Mouse (Mus musculus) forebrain, embryonic 14.5 days (tissue): Measurements from ENCODE around the gene Prl2c3. TPM values are rescaled to one million over a fixed set of nuclear protein-coding genes. Genes with fewer than 3 reads are reported as not detected.
"Not testable (repeated sequence)": the region's sequence is repeated elsewhere in the genome, so short reads cannot be mapped to it uniquely, and the experiment has no call there.

Experiments
- ATAC-seq: fragments of 200-750 bp; cut with Nextera tagmentation; 2 replicates; pipeline ENCODE4 v1.8.0; 2017; ENCODE audit warnings: mild to moderate bottlenecking, moderate library complexity
- DNase-seq: peaks from one replicate; pipeline ENCODE4 v3.0.0-alpha.2; 2015; ENCODE audit warnings: low spot score
- H3K27ac ChIP-seq: fragments of 300-500 bp; sonication (generic); 2 replicates; pipeline ENCODE4 v1.5.1; 2014; ENCODE audit warnings: low read depth, mild to moderate bottlenecking, control low read depth, low read length, moderate library complexity
- H3K27me3 ChIP-seq: fragments of 300-500 bp; sonication (generic); replicated peaks from 2 replicates; pipeline ENCODE4 v1.6.1; 2014; ENCODE audit warnings: low read length, control low read depth, mixed read lengths; ENCODE audit not compliant: control insufficient read depth, insufficient read depth
- H3K36me3 ChIP-seq: fragments of 300-500 bp; sonication (generic); 2 replicates; pipeline ENCODE4 v1.6.1; 2014; ENCODE audit warnings: low read length, control low read depth; ENCODE audit not compliant: control insufficient read depth, insufficient read depth
- H3K4me1 ChIP-seq: fragments of 300-500 bp; sonication (generic); 2 replicates; pipeline ENCODE4 v1.6.1; 2014; ENCODE audit warnings: antibody characterized with exemption, low read length, control low read depth; ENCODE audit not compliant: control insufficient read depth, insufficient read depth
- H3K4me2 ChIP-seq: fragments of 300-500 bp; sonication (generic); 2 replicates; pipeline ENCODE4 v1.6.1; 2014; ENCODE audit warnings: mild to moderate bottlenecking, control low read depth, low read length
- H3K4me3 ChIP-seq: fragments of 300-500 bp; sonication (generic); 2 replicates; pipeline ENCODE4 v1.5.1; 2014; ENCODE audit warnings: low read depth, low read length, control low read depth
- H3K9ac ChIP-seq: fragments of 300-500 bp; sonication (generic); 2 replicates; pipeline ENCODE4 v1.6.1; 2014; ENCODE audit warnings: mild to moderate bottlenecking, low read length, control low read depth, moderate library complexity
- H3K9me3 ChIP-seq: fragments of 300-500 bp; sonication (generic); replicated peaks from 2 replicates; pipeline ENCODE4 v1.6.1; 2016; ENCODE audit warnings: low read length, control low read depth, mixed read lengths; ENCODE audit not compliant: control insufficient read depth
- WGBS: fragments of 180-500 bp; shearing (Covaris S2); extraction: QIAGEN DNeasy Blood & Tissue Kit; methylation state at CpG from one replicate; pipeline ENCODE4 v1.1.7; 2014; 5-methylcytosine and 5-hydroxymethylcytosine counted together
- polyA plus RNA-seq: library from polyadenylated mRNA; unstranded; fragments of >200 nt; fragmentation: Nextera tagmentation; extraction: Ambion mirVana; gene quantifications from 2 replicates; pipeline ENCODE4 v1.2.1, GENCODE M21; 2014

The Prl2c3 gene
- polyA plus RNA-seq, 1 experiment from 2014 or later: not detected

GRCm38 (mm10) chr13:12808793-12809512 lies 9.1 kb upstream of the Prl2c3 start:
- H3K9me3 ChIP-seq: peaks cover 17% of the 10 kb centered on the region
- H3K4me3 ChIP-seq, H3K27me3 ChIP-seq, H3K36me3 ChIP-seq, DNase-seq, H3K4me1 ChIP-seq, H3K4me2 ChIP-seq, H3K27ac ChIP-seq, ATAC-seq, H3K9ac ChIP-seq: not testable (repeated sequence)
- WGBS: 68% methylated on average over 3 of the region's 3 CpGs

GRCm38 (mm10) chr13:12806496-12806895 lies 6.6 kb upstream of the Prl2c3 start:
- H3K9ac ChIP-seq, ATAC-seq, H3K4me2 ChIP-seq, H3K27ac ChIP-seq, H3K36me3 ChIP-seq, H3K4me1 ChIP-seq, H3K4me3 ChIP-seq, H3K27me3 ChIP-seq, DNase-seq: not testable (repeated sequence)
- WGBS: 64% methylated on average over 3 of the region's 4 CpGs
- H3K9me3 ChIP-seq: peaks cover 11% of the 10 kb centered on the region

- H3K27ac ChIP-seq, H3K36me3 ChIP-seq, H3K27me3 ChIP-seq, H3K4me2 ChIP-seq, H3K9me3 ChIP-seq, H3K9ac ChIP-seq, H3K4me3 ChIP-seq, H3K4me1 ChIP-seq, ATAC-seq: not testable (repeated sequence)
- peak; percentile 0 for DNase-seq
- WGBS: 78% methylated on average over 6 of the region's 6 CpGs
Observed at GRCm38 (mm10) chr13:12769442-12770091, 30.3 kb downstream of the Prl2c3 start.

Other genes with a start within 250 kb of the Prl2c3 start
- gene Ero1lb, start 234.2 kb downstream of the Prl2c3 start, polyA plus RNA-seq: 10.4 and 11.7 TPM in 2 replicates
- gene Prl2c2, start 205.3 kb upstream of the Prl2c3 start, polyA plus RNA-seq: not detected in 2 replicates